Mouse (Mus musculus) heart, adult 9 months (tissue): ENCODE results near the gene Nqo1.
A peak's percentile ranks its signal among the peaks of the same experiment; 100 is the strongest.

Source experiments
- DNase-seq, 2 experiments: peaks; one replicate each; pipeline ENCODE4 v3.0.0; 2022; ENCODE audit warnings: low spot score in 2 of 2

The Nqo1 gene

GRCm38 (mm10) chr8:107405935-107406334 is 2.9 kb upstream of the Nqo1 start:
- no peak for DNase-seq

- DNase-seq: no peak
Measured at GRCm38 (mm10) chr8:107404057-107404456, 1.1 kb upstream of the Nqo1 start.

GRCm38 (mm10) chr8:107401866-107402265 is 1.1 kb downstream of the Nqo1 start:
- DNase-seq: no peak

- no peak for DNase-seq
Measured at GRCm38 (mm10) chr8:107399495-107399894, 3.5 kb downstream of the Nqo1 start.

GRCm38 (mm10) chr8:107397665-107398064 is 5.3 kb downstream of the Nqo1 start:
- DNase-seq: no peak

- no peak for DNase-seq
Measured at GRCm38 (mm10) chr8:107396106-107396670, 6.8 kb downstream of the Nqo1 start.

- DNase-seq: no peak
Measured at GRCm38 (mm10) chr8:107395397-107395796, 7.6 kb downstream of the Nqo1 start.

- no peak for DNase-seq
Measured at GRCm38 (mm10) chr8:107391136-107391516, 11.9 kb downstream of the Nqo1 start.

GRCm38 (mm10) chr8:107390476-107391135 is 12.4 kb downstream of the Nqo1 start:
- no peak for DNase-seq

- peak in 1 of 2 experiments; percentile 60 for DNase-seq
Measured at GRCm38 (mm10) chr8:107389557-107389956, 13.4 kb downstream of the Nqo1 start.

- DNase-seq: peak in 1 of 2 experiments; percentile 28
Measured at GRCm38 (mm10) chr8:107387861-107388260, 15.1 kb downstream of the Nqo1 start.

- DNase-seq: peak in 1 of 2 experiments; percentile 32
Measured at GRCm38 (mm10) chr8:107386642-107387041, 16.4 kb downstream of the Nqo1 start.

GRCm38 (mm10) chr8:107386171-107386570 is 16.8 kb downstream of the Nqo1 start:
- DNase-seq: peak; percentile 73 to 86

GRCm38 (mm10) chr8:107385063-107385462 is 17.9 kb downstream of the Nqo1 start:
- no peak for DNase-seq

GRCm38 (mm10) chr8:107384651-107385050 is 18.4 kb downstream of the Nqo1 start:
- DNase-seq: no peak

- DNase-seq: no peak
Measured at GRCm38 (mm10) chr8:107382898-107383297, 20.1 kb downstream of the Nqo1 start.

GRCm38 (mm10) chr8:107381666-107382065 is 21.3 kb downstream of the Nqo1 start:
- no peak for DNase-seq

- DNase-seq: no peak
Measured at GRCm38 (mm10) chr8:107380734-107381133, 22.3 kb downstream of the Nqo1 start.

- DNase-seq: no peak
Measured at GRCm38 (mm10) chr8:107377346-107377745, 25.7 kb downstream of the Nqo1 start.

- DNase-seq: no peak
Measured at GRCm38 (mm10) chr8:107370311-107370710, 32.7 kb downstream of the Nqo1 start.
